In the genomic region with DNA sequence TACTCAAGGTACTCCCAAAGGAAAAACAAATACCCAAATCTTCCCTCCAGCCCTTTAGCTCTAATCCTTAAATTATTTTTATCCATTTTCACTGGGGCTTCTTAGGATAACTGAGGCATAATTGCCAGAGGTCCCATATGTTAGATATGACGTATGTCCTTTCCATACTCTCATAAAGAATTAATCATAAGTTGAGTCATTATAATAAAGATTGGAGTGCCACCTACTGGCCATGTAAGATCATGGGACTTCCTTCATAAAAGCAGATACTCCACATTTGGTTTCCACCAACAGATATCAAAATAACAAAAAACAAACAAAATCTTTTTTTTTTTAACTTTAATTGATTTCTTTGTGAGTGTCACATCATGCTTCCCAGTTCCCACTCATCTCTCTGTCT, we compare ENCODE assay signal across 13 mouse cellular contexts.
DNase-seq lines count a peak whose midpoint lies in the region; ATAC-seq lines count a peak whose summit lies in the region.
"Had no signal": no experiment of that assay in that cellular context is flagged by ENCODE, and none has a peak within 500 bp of the region (broad histone marks: within the 10 kb centered on the region; RNA-seq: fewer than 3 reads in every experiment).

No protein-coding gene starts in this region.

- H3K36me3 ChIP-seq in hindbrain, embryonic 14.5 days (replicated peaks; ENCODE audit: control insufficient read depth, insufficient read depth), result no peaks in the 10 kb centered on the region
- no peaks in the 10 kb centered on the region for H3K36me3 ChIP-seq in hindbrain, embryonic 12.5 days
- H3K36me3 ChIP-seq in midbrain, embryonic 11.5 days (ENCODE audit: control insufficient read depth, insufficient read depth, low read length), result no peaks in the 10 kb centered on the region
- no peaks in the 10 kb centered on the region for H3K36me3 ChIP-seq in midbrain, embryonic 13.5 days
- no peaks in the 10 kb centered on the region for H3K36me3 ChIP-seq in splenic B cell, adult 2 months (ENCODE audit: control insufficient read depth, insufficient read depth, low read length, poor library complexity, severe bottlenecking)
- H3K36me3 ChIP-seq: heart, embryonic 15.5 days; liver, embryonic 15.5 days; neural tube, embryonic 13.5 days had no signal

- H3K27ac ChIP-seq in hindbrain, embryonic 14.5 days, result no peak overlapping the region
- no peak overlapping the region for H3K27ac ChIP-seq in hindbrain, embryonic 12.5 days
- H3K27ac ChIP-seq in midbrain, embryonic 11.5 days (ENCODE audit: low read depth, low read length), result no peak overlapping the region
- H3K27ac ChIP-seq in midbrain, embryonic 13.5 days, result no peak overlapping the region
- H3K27ac ChIP-seq: heart, embryonic 15.5 days; liver, embryonic 15.5 days; neural tube, embryonic 13.5 days had no signal

- 12% methylated on average over 1 of the region's 1 CpGs for WGBS in hindbrain, embryonic 14.5 days
- 20% methylated on average over 1 of the region's 1 CpGs for WGBS in hindbrain, embryonic 12.5 days
- 41% methylated on average over 1 of the region's 1 CpGs for WGBS in midbrain, embryonic 11.5 days
- 4% methylated on average over 1 of the region's 1 CpGs for WGBS in midbrain, embryonic 13.5 days

- no peak overlapping the region for H3K9ac ChIP-seq in hindbrain, embryonic 14.5 days
- H3K9ac ChIP-seq in hindbrain, embryonic 12.5 days, result no peak overlapping the region
- no peak overlapping the region for H3K9ac ChIP-seq in midbrain, embryonic 11.5 days (ENCODE audit: low read length)
- no peak overlapping the region for H3K9ac ChIP-seq in midbrain, embryonic 13.5 days (replicated peaks)
- H3K9ac ChIP-seq: heart, embryonic 15.5 days; liver, embryonic 15.5 days; neural tube, embryonic 13.5 days had no signal

- DNase-seq in hindbrain, embryonic 14.5 days (ENCODE audit: low spot score), result peak; percentile 77
- DNase-seq in midbrain, embryonic 11.5 days (ENCODE audit: low spot score, missing footprints), result no peak
- DNase-seq in c-Kit-positive CD71-negative TER-119-negative erythroid progenitor cells, embryonic 14.5 days (ENCODE audit: low read depth), result peak; percentile 7
- peak; percentile 24 for DNase-seq in splenic B cell, adult 2 months (ENCODE audit: low read depth, low spot score)
- DNase-seq in yolk sac, embryonic 10.5 days (ENCODE audit: low spot score), result no peak
- no peak for DNase-seq in spleen, postnatal 14 days (ENCODE audit: low spot score in 2 of 2)
- DNase-seq: cerebellum, adult 11-12 months; spleen, adult 18-20 months had no signal

- no peak overlapping the region for H3K4me3 ChIP-seq in hindbrain, embryonic 14.5 days (replicated peaks; ENCODE audit: low read length)
- no peak overlapping the region for H3K4me3 ChIP-seq in hindbrain, embryonic 12.5 days
- no peak overlapping the region for H3K4me3 ChIP-seq in midbrain, embryonic 11.5 days (ENCODE audit: low read depth, low read length)
- H3K4me3 ChIP-seq in midbrain, embryonic 13.5 days (replicated peaks), result no peak overlapping the region
- H3K4me3 ChIP-seq: heart, embryonic 15.5 days; liver, embryonic 15.5 days; neural tube, embryonic 13.5 days had no signal

- H3K4me1 ChIP-seq in hindbrain, embryonic 14.5 days (replicated peaks; ENCODE audit: control insufficient read depth, insufficient read depth, low read length), result no peaks in the 10 kb centered on the region
- H3K4me1 ChIP-seq in hindbrain, embryonic 12.5 days, result no peaks in the 10 kb centered on the region
- no peaks in the 10 kb centered on the region for H3K4me1 ChIP-seq in midbrain, embryonic 11.5 days (ENCODE audit: control insufficient read depth, insufficient read depth, low read length)
- H3K4me1 ChIP-seq in midbrain, embryonic 13.5 days (replicated peaks), result no peaks in the 10 kb centered on the region
- H3K4me1 ChIP-seq: heart, embryonic 15.5 days; liver, embryonic 15.5 days; neural tube, embryonic 13.5 days had no signal

- no peak for ATAC-seq in hindbrain, embryonic 14.5 days (ENCODE audit: low FRiP score)
- no peak for ATAC-seq in hindbrain, embryonic 12.5 days (ENCODE audit: low FRiP score)
- peak; percentile 38; the same call in 1 of the 2 replicates for ATAC-seq in midbrain, embryonic 11.5 days (ENCODE audit: low FRiP score)
- ATAC-seq in midbrain, embryonic 13.5 days, result no peak

- H3K27me3 ChIP-seq in hindbrain, embryonic 14.5 days (ENCODE audit: control insufficient read depth, insufficient read depth, low read length), result no peaks in the 10 kb centered on the region
- no peaks in the 10 kb centered on the region for H3K27me3 ChIP-seq in hindbrain, embryonic 12.5 days
- H3K27me3 ChIP-seq in midbrain, embryonic 11.5 days (ENCODE audit: control insufficient read depth, insufficient read depth, low read length), result no peaks in the 10 kb centered on the region
- H3K27me3 ChIP-seq in midbrain, embryonic 13.5 days, result no peaks in the 10 kb centered on the region
- H3K27me3 ChIP-seq in splenic B cell, adult 2 months (ENCODE audit: control insufficient read depth, insufficient read depth, low read length, poor library complexity, severe bottlenecking), result no peaks in the 10 kb centered on the region
- H3K27me3 ChIP-seq: liver, embryonic 15.5 days; neural tube, embryonic 13.5 days had no signal

- H3K4me2 ChIP-seq in hindbrain, embryonic 14.5 days (replicated peaks), result no peak overlapping the region
- H3K4me2 ChIP-seq in hindbrain, embryonic 12.5 days (replicated peaks), result no peak overlapping the region
- no peak overlapping the region for H3K4me2 ChIP-seq in midbrain, embryonic 11.5 days
- H3K4me2 ChIP-seq in midbrain, embryonic 13.5 days (replicated peaks), result no peak overlapping the region
- H3K4me2 ChIP-seq: heart, embryonic 15.5 days; liver, embryonic 15.5 days; neural tube, embryonic 13.5 days had no signal

- no peaks in the 10 kb centered on the region for H3K9me3 ChIP-seq in hindbrain, embryonic 14.5 days (ENCODE audit: control insufficient read depth, low read length)
- no peaks in the 10 kb centered on the region for H3K9me3 ChIP-seq in hindbrain, embryonic 12.5 days (replicated peaks)
- no peaks in the 10 kb centered on the region for H3K9me3 ChIP-seq in midbrain, embryonic 11.5 days (ENCODE audit: control insufficient read depth, low read length)
- H3K9me3 ChIP-seq in midbrain, embryonic 13.5 days, result no peaks in the 10 kb centered on the region
- H3K9me3 ChIP-seq: heart, embryonic 15.5 days; liver, embryonic 15.5 days; neural tube, embryonic 13.5 days had no signal

Comparison
In these comparisons a context has a peak if more than half of its experiments do, and no peak if none do; other contexts are left out.
1. DNase-seq: peak in hindbrain, embryonic 14.5 days (single experiment), c-Kit-positive CD71-negative TER-119-negative erythroid progenitor cells, embryonic 14.5 days (single experiment) and splenic B cell, adult 2 months (single experiment); none in midbrain, embryonic 11.5 days (single experiment), yolk sac, embryonic 10.5 days (single experiment) and spleen, postnatal 14 days (0 of 2).